Mouse (Mus musculus): ENCODE measurements at regions not wholly inside any gene's neighbourhood (a gene's known extent, or its start where the extent isn't known, plus 50 kb on each side); places are given as distances from the start of the nearest gene placed in this dataset.

DNA sequence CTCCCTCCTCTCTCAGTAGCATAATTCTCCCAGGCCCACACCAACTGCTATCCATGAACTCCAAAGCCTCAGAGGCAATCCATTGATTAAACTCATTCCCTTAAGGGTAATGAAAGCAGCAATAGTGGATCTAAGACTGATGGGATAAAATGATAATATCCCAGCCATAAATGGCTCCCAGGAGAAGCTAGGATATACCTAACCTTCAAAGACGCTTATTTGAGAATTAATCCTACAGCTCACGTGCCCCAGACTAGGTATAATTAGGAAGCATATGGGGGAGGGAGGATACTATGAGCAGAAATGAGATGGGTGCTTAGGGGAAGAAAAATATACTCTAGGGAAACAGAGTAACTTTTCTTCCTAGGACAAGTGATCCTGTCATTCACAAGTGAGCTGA lies 52.8 kb upstream of the Rnf32 start:
- Histone ChIP-seq H3K4me2 (replicated peaks) (no peak overlapping the region), H3K4me1 (no peaks in the 10 kb centered on the region), H3K9ac (no peak overlapping the region), H3K27ac (no peak overlapping the region), H3K4me3 (no peak overlapping the region), H3K36me3 (no peaks in the 10 kb centered on the region), H3K27me3 (no peaks in the 10 kb centered on the region), H3K9me3 (no peaks in the 10 kb centered on the region)
- 65% methylated on average over 2 of the region's 2 CpGs for WGBS
- no peak for ATAC-seq (ENCODE audit: low FRiP score, low read depth)

DNA sequence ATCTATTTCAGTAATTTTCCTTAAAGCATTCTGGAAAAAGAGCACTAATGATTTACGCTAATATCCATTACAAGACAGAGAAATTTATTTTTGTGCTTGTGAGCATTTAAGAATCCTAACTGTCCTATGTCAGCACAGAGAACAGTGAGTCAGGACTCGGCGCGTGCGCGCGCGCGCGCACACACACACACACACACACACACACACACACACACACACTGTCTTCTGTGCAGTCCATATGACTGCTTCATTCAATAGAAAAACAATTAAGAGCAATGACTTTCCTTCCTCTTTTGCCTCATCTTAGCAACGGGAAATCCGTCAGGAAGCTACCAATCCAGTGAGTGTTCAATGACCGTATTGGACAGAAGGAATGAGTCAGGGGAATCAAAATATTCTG lies 53.3 kb upstream of the Rnf32 start:
- Histone ChIP-seq H3K36me3 (no peaks in the 10 kb centered on the region), H3K9me3 (no peaks in the 10 kb centered on the region), H3K9ac (no peak overlapping the region), H3K4me2 (replicated peaks) (no peak overlapping the region), H3K4me3 (no peak overlapping the region), H3K27ac (no peak overlapping the region), H3K27me3 (no peaks in the 10 kb centered on the region), H3K4me1 (no peaks in the 10 kb centered on the region)
- ATAC-seq (ENCODE audit: low FRiP score, low read depth) = no peak
- WGBS = 92% methylated on average over 13 of the region's 13 CpGs

GRCm38 (mm10) chr5:29137481-29137880 lies 58.3 kb upstream of the Rnf32 start:
- WGBS = 84% methylated on average over 5 of the region's 5 CpGs
- Histone ChIP-seq H3K27me3 (no peaks in the 10 kb centered on the region), H3K9me3 (no peaks in the 10 kb centered on the region), H3K9ac (no peak overlapping the region), H3K4me1 (no peaks in the 10 kb centered on the region), H3K4me3 (no peak overlapping the region), H3K36me3 (no peaks in the 10 kb centered on the region), H3K4me2 (replicated peaks) (no peak overlapping the region), H3K27ac (no peak overlapping the region)
- ATAC-seq (ENCODE audit: low FRiP score, low read depth) = no peak

GRCm38 (mm10) chr5:29132261-29132660 lies 63.5 kb upstream of the Rnf32 start:
- Histone ChIP-seq H3K9ac (no peak overlapping the region), H3K36me3 (no peaks in the 10 kb centered on the region), H3K4me2 (replicated peaks) (no peak overlapping the region), H3K27me3 (no peaks in the 10 kb centered on the region), H3K27ac (no peak overlapping the region), H3K9me3 (no peaks in the 10 kb centered on the region), H3K4me1 (no peaks in the 10 kb centered on the region), H3K4me3 (no peak overlapping the region)
- 18% methylated on average over 3 of the region's 3 CpGs for WGBS
- no peak for ATAC-seq (ENCODE audit: low FRiP score, low read depth)

- H3K36me3 ChIP-seq = no peaks in the 10 kb centered on the region
- ATAC-seq (ENCODE audit: low FRiP score, low read depth) = no peak
- H3K4me1 ChIP-seq = no peaks in the 10 kb centered on the region
- H3K9ac ChIP-seq = no peak overlapping the region
- no peak overlapping the region for H3K27ac ChIP-seq
- H3K4me2 ChIP-seq (replicated peaks) = no peak overlapping the region
- H3K4me3 ChIP-seq = no peak overlapping the region
- 55% methylated on average over 2 of the region's 2 CpGs for WGBS
- H3K27me3 ChIP-seq = no peaks in the 10 kb centered on the region
- H3K9me3 ChIP-seq = no peaks in the 10 kb centered on the region
Observed at GRCm38 (mm10) chr5:29131762-29132161, 64.0 kb upstream of the Rnf32 start.

GRCm38 (mm10) chr5:29129724-29130123 lies 66.1 kb upstream of the Rnf32 start:
- no peaks in the 10 kb centered on the region for H3K4me1 ChIP-seq
- H3K36me3 ChIP-seq = no peaks in the 10 kb centered on the region
- H3K9me3 ChIP-seq = no peaks in the 10 kb centered on the region
- no peak for ATAC-seq (ENCODE audit: low FRiP score, low read depth)
- WGBS = 59% methylated on average over 3 of the region's 3 CpGs
- H3K9ac ChIP-seq = no peak overlapping the region
- no peak overlapping the region for H3K27ac ChIP-seq
- no peak overlapping the region for H3K4me3 ChIP-seq
- H3K27me3 ChIP-seq = no peaks in the 10 kb centered on the region
- no peak overlapping the region for H3K4me2 ChIP-seq (replicated peaks)

DNA sequence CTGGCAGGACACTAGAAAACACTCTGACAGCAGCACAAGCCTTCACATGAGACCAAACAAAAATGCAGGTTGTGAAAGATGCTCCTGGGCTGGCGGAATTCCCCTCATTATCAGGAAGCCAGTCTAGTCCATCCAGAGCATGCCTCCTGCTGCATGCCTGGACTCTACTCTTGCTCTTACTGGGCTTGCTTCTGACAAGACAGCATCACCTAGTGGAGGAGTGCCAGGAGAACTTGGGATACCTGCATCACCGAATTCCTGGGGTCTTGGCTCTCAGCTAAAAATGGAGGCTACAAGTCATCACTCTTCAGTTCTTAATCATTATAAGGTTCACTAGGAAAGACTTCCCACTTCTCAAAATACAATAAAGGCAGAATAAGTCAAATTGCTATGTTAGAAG lies 78.8 kb upstream of the Rnf32 start:
- Histone ChIP-seq H3K4me3 (no peak overlapping the region), H3K36me3 (no peaks in the 10 kb centered on the region), H3K27ac (no peak overlapping the region), H3K4me1 (no peaks in the 10 kb centered on the region), H3K9ac (no peak overlapping the region), H3K4me2 (replicated peaks) (no peak overlapping the region), H3K27me3 (no peaks in the 10 kb centered on the region), H3K9me3 (no peaks in the 10 kb centered on the region)
- no peak for ATAC-seq (ENCODE audit: low FRiP score, low read depth)
- WGBS = 62% methylated on average over 2 of the region's 2 CpGs

- ATAC-seq (ENCODE audit: low FRiP score, low read depth) = no peak
- H3K9me3 ChIP-seq = no peaks in the 10 kb centered on the region
- H3K9ac ChIP-seq = no peak overlapping the region
- H3K36me3 ChIP-seq = no peaks in the 10 kb centered on the region
- no peak overlapping the region for H3K27ac ChIP-seq
- H3K4me1 ChIP-seq = no peaks in the 10 kb centered on the region
- no peak overlapping the region for H3K4me2 ChIP-seq (replicated peaks)
- no peaks in the 10 kb centered on the region for H3K27me3 ChIP-seq
- no peak overlapping the region for H3K4me3 ChIP-seq
Observed at GRCm38 (mm10) chr5:29112531-29112930, 83.3 kb upstream of the Rnf32 start.

- no peak overlapping the region for H3K4me2 ChIP-seq (replicated peaks)
- H3K4me3 ChIP-seq = no peak overlapping the region
- no peak overlapping the region for H3K27ac ChIP-seq
- no peak overlapping the region for H3K9ac ChIP-seq
- no peak for ATAC-seq (ENCODE audit: low FRiP score, low read depth)
- no peaks in the 10 kb centered on the region for H3K27me3 ChIP-seq
- H3K36me3 ChIP-seq = no peaks in the 10 kb centered on the region
- H3K4me1 ChIP-seq = no peaks in the 10 kb centered on the region
- H3K9me3 ChIP-seq = no peaks in the 10 kb centered on the region
Observed at GRCm38 (mm10) chr5:29107276-29107675, 88.5 kb upstream of the Rnf32 start.

DNA sequence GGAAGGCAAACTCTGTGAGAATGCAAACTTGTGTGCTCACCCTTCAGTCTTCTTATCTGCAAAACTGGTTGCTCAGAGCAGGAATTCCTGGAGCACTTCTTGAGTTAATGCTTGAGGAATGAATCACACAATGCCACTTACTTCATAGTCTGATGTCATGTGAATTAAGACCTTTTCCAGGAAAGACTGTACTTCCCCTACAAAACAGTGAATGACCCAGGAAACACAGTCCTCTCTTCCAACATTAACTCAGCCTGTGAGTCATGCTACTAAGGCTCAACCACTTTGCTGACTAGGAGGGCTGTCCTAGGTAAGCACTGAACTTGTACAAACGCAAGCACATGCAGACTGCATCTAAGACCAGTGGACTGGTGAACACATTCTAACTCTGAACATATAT lies 112.5 kb upstream of the Rnf32 start:
- H3K27ac ChIP-seq = no peak overlapping the region
- no peak for ATAC-seq (ENCODE audit: low FRiP score, low read depth)
- H3K27me3 ChIP-seq = no peaks in the 10 kb centered on the region
- H3K9ac ChIP-seq = no peak overlapping the region
- no peak overlapping the region for H3K4me3 ChIP-seq
- no peak overlapping the region for H3K4me2 ChIP-seq (replicated peaks)
- H3K4me1 ChIP-seq = no peaks in the 10 kb centered on the region
- 80% methylated on average over 1 of the region's 1 CpGs for WGBS
- no peaks in the 10 kb centered on the region for H3K36me3 ChIP-seq
- no peaks in the 10 kb centered on the region for H3K9me3 ChIP-seq

- Histone ChIP-seq H3K36me3 (no peaks in the 10 kb centered on the region), H3K27me3 (no peaks in the 10 kb centered on the region), H3K4me3 (no peak overlapping the region), H3K4me2 (replicated peaks) (no peak overlapping the region), H3K9ac (no peak overlapping the region), H3K27ac (no peak overlapping the region), H3K4me1 (no peaks in the 10 kb centered on the region), H3K9me3 (no peaks in the 10 kb centered on the region)
- no peak for ATAC-seq (ENCODE audit: low FRiP score, low read depth)
- WGBS = 77% methylated on average over 1 of the region's 1 CpGs
Observed at GRCm38 (mm10) chr5:29054393-29054792, 141.4 kb upstream of the Rnf32 start.

- Histone ChIP-seq H3K27me3 (no peaks in the 10 kb centered on the region), H3K9me3 (no peaks in the 10 kb centered on the region), H3K36me3 (no peaks in the 10 kb centered on the region), H3K4me2 (replicated peaks) (no peak overlapping the region), H3K27ac (no peak overlapping the region), H3K4me1 (no peaks in the 10 kb centered on the region), H3K4me3 (no peak overlapping the region), H3K9ac (no peak overlapping the region)
- 69% methylated on average over 20 of the region's 20 CpGs for WGBS
- no peak for ATAC-seq (ENCODE audit: low FRiP score, low read depth)
Observed at GRCm38 (mm10) chr5:29036636-29037035, 159.2 kb upstream of the Rnf32 start.

DNA sequence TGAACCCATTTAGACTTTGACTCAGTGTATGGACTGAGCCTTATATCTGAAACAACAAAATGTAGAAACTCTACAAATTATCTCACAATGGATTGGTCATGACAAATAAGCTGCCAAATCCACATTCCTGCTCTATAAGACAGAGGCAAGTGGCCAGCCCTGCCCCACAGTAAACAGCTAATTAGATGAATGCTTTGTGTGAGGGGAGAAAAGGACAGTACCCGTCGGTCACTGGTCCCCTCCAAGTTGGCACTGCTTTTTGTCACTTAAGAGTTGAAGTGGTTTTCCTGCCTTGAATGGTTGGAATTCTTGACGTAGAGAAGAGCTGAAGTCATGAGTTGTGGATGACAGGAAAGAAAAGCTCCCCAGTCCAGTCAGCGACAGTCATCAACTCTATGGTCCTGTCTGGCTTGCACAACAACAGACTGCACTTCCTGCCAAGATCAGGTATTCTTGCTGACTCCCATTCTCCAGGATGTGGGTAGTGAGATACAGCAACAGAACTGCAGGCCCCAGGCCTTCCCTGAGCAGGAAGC lies 162.3 kb upstream of the Rnf32 start:
- no peaks in the 10 kb centered on the region for H3K36me3 ChIP-seq
- H3K9ac ChIP-seq = no peak overlapping the region
- H3K4me3 ChIP-seq = no peak overlapping the region
- no peaks in the 10 kb centered on the region for H3K4me1 ChIP-seq
- H3K9me3 ChIP-seq = no peaks in the 10 kb centered on the region
- 64% methylated on average over 4 of the region's 4 CpGs for WGBS
- H3K27me3 ChIP-seq = no peaks in the 10 kb centered on the region
- H3K27ac ChIP-seq = no peak overlapping the region
- no peak for ATAC-seq (ENCODE audit: low FRiP score, low read depth)
- H3K4me2 ChIP-seq (replicated peaks) = no peak overlapping the region
